Mouse (Mus musculus): Measurements from ENCODE around the gene Plcl2.
"Not testable (repeated sequence)": the region's sequence is repeated elsewhere in the genome, so short reads cannot be mapped to it uniquely, and the experiment has no call there.

The Plcl2 gene

GRCm38 (mm10) chr17:50534889-50535288, 25.7 kb downstream of the Plcl2 start:
- not testable (repeated sequence) for DNase-seq (ENCODE audit: low spot score in 2 of 2)

DNA sequence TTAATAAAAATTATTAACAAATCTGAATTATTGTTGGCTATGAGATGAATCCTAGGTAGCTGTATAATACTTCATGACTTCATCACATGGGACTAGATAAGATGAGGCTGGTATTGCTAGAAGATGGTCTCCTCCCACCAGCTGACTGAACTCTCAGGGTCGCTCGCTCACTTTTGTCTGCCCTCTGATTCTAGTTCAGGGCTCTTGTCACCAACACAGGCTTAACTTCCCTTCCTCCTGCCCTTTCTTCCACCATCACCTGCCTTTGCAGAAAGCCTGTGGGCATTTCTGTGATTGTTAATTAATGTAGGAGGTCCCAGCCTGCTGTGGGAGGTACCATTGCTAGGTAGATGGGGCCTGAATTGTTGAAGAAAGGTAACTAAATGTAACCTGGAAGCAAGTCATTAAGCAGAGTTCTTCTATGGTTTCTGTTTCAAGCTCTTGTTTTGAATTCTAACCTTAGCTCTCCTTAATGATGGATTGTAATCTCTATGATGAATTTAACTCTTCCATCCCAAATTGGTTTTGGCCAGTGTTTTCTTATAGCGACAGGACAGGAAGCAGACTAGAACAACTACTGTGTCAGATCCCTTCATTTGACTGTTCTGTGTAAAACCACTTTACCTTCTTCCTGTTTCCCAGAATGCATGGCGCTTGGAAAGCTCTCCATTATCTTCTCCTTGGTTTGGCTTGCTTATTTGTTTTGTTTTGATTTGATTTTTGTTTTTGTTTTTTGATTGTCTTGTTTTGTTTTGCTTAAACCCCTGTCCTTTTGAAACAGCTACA, 27.4 kb downstream of the Plcl2 start:
- no peak for DNase-seq (ENCODE audit: low spot score in 2 of 2)

- DNase-seq (ENCODE audit: low spot score in 2 of 2) = no peak
Observed at GRCm38 (mm10) chr17:50537786-50538185, 28.6 kb downstream of the Plcl2 start.

DNA sequence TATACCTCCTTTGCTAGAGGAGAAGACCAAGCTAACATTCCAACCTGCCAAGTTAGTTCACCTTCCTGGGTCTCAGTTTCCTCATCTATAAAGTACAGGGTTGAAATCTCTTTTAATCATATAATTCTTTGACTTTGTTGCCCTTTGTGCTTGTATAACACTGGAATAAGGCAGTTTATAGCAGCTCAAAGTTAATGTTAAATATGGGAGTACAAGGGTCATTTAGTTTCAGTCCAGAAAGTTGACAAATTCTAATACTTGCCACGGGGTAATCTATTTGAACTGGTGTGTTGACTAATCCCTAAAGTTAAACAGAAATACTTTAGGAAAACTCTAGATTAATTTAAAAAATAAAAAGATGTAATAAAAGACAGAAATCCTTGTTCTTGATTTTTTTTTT, 35.7 kb downstream of the Plcl2 start:
- no peak for DNase-seq (ENCODE audit: low spot score in 2 of 2)

GRCm38 (mm10) chr17:50545274-50545673, 36.1 kb downstream of the Plcl2 start:
- DNase-seq (ENCODE audit: low spot score in 2 of 2) = no peak

DNA sequence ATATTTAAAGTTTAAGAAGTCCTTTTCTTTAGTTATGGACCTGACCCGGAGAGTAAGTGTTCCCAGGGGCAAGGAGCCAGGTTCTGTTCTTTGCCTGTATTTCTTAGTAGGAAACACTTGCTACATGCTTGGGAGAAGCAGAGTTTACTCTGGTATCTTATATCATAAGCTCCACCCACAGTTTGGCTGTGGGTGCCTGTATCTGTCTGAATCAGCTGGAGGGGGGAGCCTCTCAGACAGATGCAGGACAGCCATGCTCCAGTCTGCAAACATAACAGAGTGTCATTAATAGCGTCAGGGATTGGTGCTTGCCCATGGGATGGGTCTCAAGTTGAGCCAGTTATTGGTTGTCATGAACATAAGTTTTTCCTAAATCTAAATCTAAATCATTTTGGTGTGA, 42.9 kb downstream of the Plcl2 start:
- DNase-seq (ENCODE audit: low spot score in 2 of 2) = no peak

- DNase-seq (ENCODE audit: low spot score in 2 of 2) = no peak
Observed at GRCm38 (mm10) chr17:50557566-50558238, 48.5 kb downstream of the Plcl2 start.

GRCm38 (mm10) chr17:50558239-50558625, 49.0 kb downstream of the Plcl2 start:
- DNase-seq (ENCODE audit: low spot score in 2 of 2) = no peak

- peak in 1 of 2 experiments; percentile 8 for DNase-seq (ENCODE audit: low spot score in 2 of 2)
Observed at GRCm38 (mm10) chr17:50565376-50566123, 56.3 kb downstream of the Plcl2 start.

DNA sequence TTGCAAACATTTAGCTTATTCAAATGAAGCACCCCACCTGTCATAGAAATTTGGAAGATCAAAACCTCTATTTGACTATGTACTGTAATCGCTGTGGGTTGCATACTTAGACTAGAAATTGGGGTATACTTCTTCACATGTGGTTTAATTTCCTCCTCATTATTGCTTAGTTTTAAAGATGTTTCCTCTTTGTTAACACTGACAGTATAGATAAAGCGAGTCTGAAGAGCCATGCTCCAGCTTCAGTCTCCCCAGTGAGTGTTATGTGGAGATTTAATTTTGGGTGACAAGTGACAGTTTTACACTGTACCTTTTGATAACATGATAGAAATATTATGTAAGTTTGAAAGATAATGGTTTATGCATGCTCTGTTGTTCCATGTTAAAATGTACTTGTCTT, 59.6 kb downstream of the Plcl2 start:
- DNase-seq (ENCODE audit: low spot score in 2 of 2) = no peak

GRCm38 (mm10) chr17:50570228-50570627, 61.0 kb downstream of the Plcl2 start:
- not testable (repeated sequence) for DNase-seq (ENCODE audit: low spot score in 2 of 2)

DNA sequence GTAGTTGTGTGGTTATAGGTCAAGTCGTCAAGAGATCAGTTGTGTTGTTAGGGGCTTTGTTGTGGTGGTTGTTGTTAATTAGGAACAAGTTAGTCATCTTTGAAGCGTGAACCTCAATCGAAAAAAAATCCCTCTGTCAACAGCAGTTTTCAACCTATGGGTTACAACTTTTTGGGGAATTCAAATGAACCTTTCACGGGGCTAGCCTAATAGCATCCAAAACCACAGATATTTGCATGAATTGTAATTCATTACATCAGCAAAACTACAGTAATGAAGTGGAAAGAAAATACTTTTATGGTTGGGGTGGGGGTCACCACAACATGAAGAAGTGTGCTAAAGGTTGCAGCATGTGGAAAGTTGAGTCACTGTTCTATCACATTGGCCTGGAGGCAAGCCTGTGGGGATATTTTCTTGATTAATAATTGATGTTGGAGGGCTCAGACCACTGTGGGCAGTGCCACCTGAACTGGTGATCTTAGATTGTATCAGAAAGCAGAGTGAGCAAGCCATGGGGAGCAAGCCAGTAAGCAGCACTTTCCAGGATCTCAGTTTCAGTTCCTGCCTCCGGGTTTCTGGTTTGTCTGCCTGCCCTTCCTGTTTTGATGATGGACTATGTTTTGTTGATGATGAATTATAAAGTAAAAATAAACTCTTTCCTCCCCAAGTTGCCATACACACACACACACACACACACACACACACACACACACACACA, 61.6 kb downstream of the Plcl2 start:
- DNase-seq (ENCODE audit: low spot score in 2 of 2) = no peak

DNA sequence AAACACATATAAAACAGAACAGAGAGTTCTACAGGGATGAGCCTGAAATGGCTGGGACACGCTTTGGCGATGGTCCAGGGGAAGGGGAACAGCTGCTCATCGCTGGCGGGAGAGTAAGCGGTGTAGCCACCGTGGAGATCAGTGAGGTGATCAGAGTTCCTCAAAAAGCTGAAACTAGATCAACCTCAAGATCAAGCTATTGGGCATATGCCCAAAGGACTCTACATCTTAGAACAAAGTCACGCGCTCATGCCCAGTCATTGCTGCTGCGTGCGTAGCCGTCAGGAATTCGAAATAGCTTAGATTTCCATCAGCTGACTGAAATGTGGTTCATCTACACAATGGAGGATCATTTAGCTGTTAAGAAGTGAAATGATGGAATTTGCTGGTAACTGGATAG, 65.0 kb downstream of the Plcl2 start:
- DNase-seq (ENCODE audit: low spot score in 2 of 2) = peak in 1 of 2 experiments; percentile 54

GRCm38 (mm10) chr17:50580416-50580815, 71.2 kb downstream of the Plcl2 start:
- no peak for DNase-seq (ENCODE audit: low spot score in 2 of 2)

GRCm38 (mm10) chr17:50586834-50587233, 77.6 kb downstream of the Plcl2 start:
- DNase-seq (ENCODE audit: low spot score in 2 of 2) = no peak

DNA sequence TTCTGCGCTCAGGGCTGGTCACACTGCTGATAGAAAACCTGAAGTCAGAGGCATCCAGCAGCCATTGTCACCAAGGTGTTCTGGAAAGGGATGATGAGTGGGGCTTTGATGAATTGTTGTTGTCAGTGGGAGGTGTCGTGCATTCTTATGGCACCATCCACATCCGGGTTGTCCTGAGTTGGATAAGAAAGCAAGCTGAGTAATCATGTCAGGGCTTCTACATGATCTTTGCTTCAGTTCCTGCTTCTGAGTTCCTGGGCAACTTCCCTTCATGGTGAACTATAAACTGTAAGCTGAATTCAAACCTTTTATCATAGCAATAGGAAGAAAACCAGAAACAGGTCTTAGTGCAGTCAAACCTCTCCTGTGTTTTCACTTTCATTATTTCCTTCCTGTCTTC, 78.7 kb downstream of the Plcl2 start:
- DNase-seq (ENCODE audit: low spot score in 2 of 2) = no peak

- DNase-seq (ENCODE audit: low spot score in 2 of 2) = no peak
Observed at GRCm38 (mm10) chr17:50600178-50600577, 91.0 kb downstream of the Plcl2 start.

- no peak for DNase-seq (ENCODE audit: low spot score in 2 of 2)
Observed at GRCm38 (mm10) chr17:50600696-50601095, 91.5 kb downstream of the Plcl2 start.

DNA sequence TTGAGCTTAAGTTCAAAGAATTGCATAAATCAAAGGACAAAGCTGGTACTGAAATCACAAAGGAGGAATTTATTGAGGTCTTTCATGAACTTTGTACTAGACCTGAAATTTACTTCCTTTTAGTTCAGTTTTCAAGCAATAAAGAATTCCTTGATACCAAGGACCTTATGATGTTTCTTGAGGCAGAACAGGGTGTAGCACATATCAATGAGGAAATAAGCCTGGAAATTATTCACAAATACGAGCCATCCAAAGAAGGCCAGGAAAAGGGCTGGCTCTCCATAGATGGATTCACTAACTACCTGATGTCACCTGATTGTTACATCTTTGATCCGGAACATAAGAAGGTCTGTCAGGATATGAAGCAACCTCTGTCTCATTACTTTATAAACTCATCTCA, 97.7 kb downstream of the Plcl2 start:
- DNase-seq (ENCODE audit: low spot score in 2 of 2) = no peak

GRCm38 (mm10) chr17:50609908-50610307, 100.7 kb downstream of the Plcl2 start:
- DNase-seq (ENCODE audit: low spot score in 2 of 2) = no peak

GRCm38 (mm10) chr17:50620794-50621537, 111.8 kb downstream of the Plcl2 start:
- no peak for DNase-seq (ENCODE audit: low spot score in 2 of 2)
